ENCODE assay signal across 24 mouse cellular contexts in the genomic region with DNA sequence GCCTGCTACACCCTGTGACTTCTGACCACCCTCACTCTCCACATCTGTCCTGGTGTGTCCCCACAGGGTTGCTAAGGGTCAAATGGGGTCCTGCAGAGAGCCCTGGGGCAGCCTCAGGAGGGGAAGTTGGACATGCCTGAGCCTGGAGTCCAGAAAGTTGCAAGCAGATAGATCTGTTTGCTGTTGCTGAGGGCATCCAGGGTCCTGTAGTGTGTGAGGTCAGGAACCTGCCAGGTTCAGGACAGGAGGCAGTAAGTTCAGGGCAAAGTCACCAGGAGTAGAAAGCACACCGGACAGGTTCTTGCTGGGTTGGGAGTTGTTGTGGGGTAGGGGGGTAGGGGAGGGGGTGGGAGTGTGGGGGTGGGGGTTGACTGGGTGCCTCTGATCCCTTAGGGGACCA.
DNase-seq lines count a peak whose midpoint lies in the region; ATAC-seq and TF ChIP-seq lines count a peak whose summit lies in the region.
"Had no signal": no experiment of that assay in that cellular context is flagged by ENCODE, and none has a peak within 500 bp of the region (broad histone marks: within the 10 kb centered on the region; RNA-seq: fewer than 3 reads in every experiment).

No protein-coding gene starts in this region.

- H3K4me2 ChIP-seq in kidney, postnatal 0 days (ENCODE audit: low read length) = no peak overlapping the region
- no peak overlapping the region for H3K4me2 ChIP-seq in liver, embryonic 16.5 days (ENCODE audit: low read depth, low read length)
- H3K4me2 ChIP-seq: hindbrain, embryonic 15.5 days; limb, embryonic 13.5 days; lung, embryonic 14.5 days; neural tube, embryonic 12.5 days had no signal

- no peak overlapping the region for H3K9ac ChIP-seq in kidney, postnatal 0 days (ENCODE audit: low read depth, low read length)
- H3K9ac ChIP-seq in liver, embryonic 16.5 days (ENCODE audit: low read depth, low read length) = no peak overlapping the region
- H3K9ac ChIP-seq: hindbrain, embryonic 15.5 days; limb, embryonic 13.5 days; lung, embryonic 14.5 days; neural tube, embryonic 12.5 days had no signal

- 0 out of 2 replicates have a peak, but pooled peaks cover 4% of the 10 kb centered on the region for H3K27me3 ChIP-seq in heart, embryonic 10.5 days (ENCODE audit: insufficient read depth, poor library complexity, severe bottlenecking)
- no peaks in the 10 kb centered on the region for H3K27me3 ChIP-seq in kidney, postnatal 0 days (ENCODE audit: insufficient read depth, low read length)
- H3K27me3 ChIP-seq in megakaryocyte, embryonic 14.5 days (replicated peaks) = peaks cover 69% of the 10 kb centered on the region
- no peaks in the 10 kb centered on the region for H3K27me3 ChIP-seq in liver, embryonic 16.5 days (ENCODE audit: control insufficient read depth, insufficient read depth, low read depth, low read length)
- H3K27me3 ChIP-seq: hindbrain, embryonic 15.5 days; limb, embryonic 13.5 days; neural tube, embryonic 12.5 days; Patski had no signal

- H3K4me1 ChIP-seq in heart, embryonic 10.5 days = peaks cover 73% of the 10 kb centered on the region
- H3K4me1 ChIP-seq in kidney, postnatal 0 days (replicated peaks; ENCODE audit: insufficient read depth, low read length) = peaks cover 17% of the 10 kb centered on the region; the same call in 1 of the 2 replicates
- H3K4me1 ChIP-seq in megakaryocyte, embryonic 14.5 days = peaks cover 93% of the 10 kb centered on the region
- H3K4me1 ChIP-seq in liver, embryonic 16.5 days (ENCODE audit: control insufficient read depth, low read depth, low read length) = peaks cover 44% of the 10 kb centered on the region
- H3K4me1 ChIP-seq: hindbrain, embryonic 15.5 days had no signal

- no peaks in the 10 kb centered on the region for H3K36me3 ChIP-seq in heart, embryonic 10.5 days
- H3K36me3 ChIP-seq in kidney, postnatal 0 days (ENCODE audit: insufficient read depth, low read length) = no peaks in the 10 kb centered on the region
- H3K36me3 ChIP-seq in megakaryocyte, embryonic 14.5 days (replicated peaks; ENCODE audit: low read length) = no peaks in the 10 kb centered on the region
- H3K36me3 ChIP-seq in liver, embryonic 16.5 days (ENCODE audit: control insufficient read depth, insufficient read depth) = no peaks in the 10 kb centered on the region
- H3K36me3 ChIP-seq: G1E; hindbrain, embryonic 15.5 days; limb, embryonic 13.5 days; neural tube, embryonic 12.5 days had no signal

- WGBS in heart, embryonic 10.5 days = 80% methylated on average over 1 of the region's 1 CpGs
- 64% methylated on average over 1 of the region's 1 CpGs for whole genome bisulfite sequencing in kidney, postnatal 0 days
- 25% methylated on average over 1 of the region's 1 CpGs for WGBS in liver, embryonic 16.5 days (ENCODE audit: insufficient replicate concordance)

- ATAC-seq in kidney, postnatal 0 days (replicated peaks; ENCODE audit: low FRiP score, low read depth) = no peak
- no peak for ATAC-seq in megakaryocyte, adult 5-6 weeks (ENCODE audit: poor library complexity, severe bottlenecking)
- peak; percentile 39; the same call in 1 of the 2 replicates for ATAC-seq in liver, embryonic 16.5 days (ENCODE audit: low read depth)
- ATAC-seq: forebrain, embryonic 14.5 days had no signal

- intact Hi-C loops in heart, postnatal 10 days (cut with DNase I) = no loop called here

- H3K4me3 ChIP-seq in heart, embryonic 10.5 days = no peak overlapping the region
- no peak overlapping the region for H3K4me3 ChIP-seq in kidney, postnatal 0 days (replicated peaks; ENCODE audit: low read depth, low read length)
- H3K4me3 ChIP-seq in megakaryocyte, embryonic 14.5 days (replicated peaks) = peak overlapping the region; percentile 38
- no peak overlapping the region for H3K4me3 ChIP-seq in liver, embryonic 16.5 days (ENCODE audit: low read depth, low read length)
- H3K4me3 ChIP-seq: erythroblast, embryonic 14.5 days; hindbrain, embryonic 15.5 days; limb, embryonic 13.5 days; neural tube, embryonic 12.5 days had no signal

- no peaks in the 10 kb centered on the region for H3K9me3 ChIP-seq in heart, embryonic 10.5 days
- H3K9me3 ChIP-seq in kidney, postnatal 0 days (replicated peaks; ENCODE audit: low read length) = no peaks in the 10 kb centered on the region
- H3K9me3 ChIP-seq in megakaryocyte, embryonic 14.5 days = no peaks in the 10 kb centered on the region
- no peaks in the 10 kb centered on the region for H3K9me3 ChIP-seq in liver, embryonic 16.5 days (replicated peaks; ENCODE audit: control insufficient read depth, low read length)
- H3K9me3 ChIP-seq: G1E; hindbrain, embryonic 15.5 days; limb, embryonic 13.5 days; neural tube, embryonic 12.5 days had no signal

- no peak for TF ChIP-seq CTCF in kidney, postnatal 0 days (IDR thresholded peaks at IDR 0.05; ENCODE audit: low read depth)

- no peak for DNase-seq in heart, embryonic 10.5 days (ENCODE audit: low spot score)
- DNase-seq in heart, postnatal 10 days = no peak
- DNase-seq in kidney, postnatal 0 days (ENCODE audit: low spot score) = no peak
- no peak for DNase-seq in kidney, adult 8-10 months
- DNase-seq in thymus, postnatal 25 days = no peak
- DNase-seq: B cell, adult 2 months; cerebellum, adult 11-12 months; cerebellum, postnatal 10 days; heart, adult 18-20 months; kidney, postnatal 36 days; layer of hippocampus, postnatal 36 days; lung, embryonic 14.5 days; midbrain, embryonic 14.5 days; right cerebral cortex, postnatal 14 days had no signal

- H3K27ac ChIP-seq in heart, embryonic 10.5 days = peak overlapping the region; percentile 81
- peak overlapping the region; percentile 25; the same call in 1 of the 2 replicates for H3K27ac ChIP-seq in kidney, postnatal 0 days
- H3K27ac ChIP-seq in liver, embryonic 16.5 days (ENCODE audit: low read length) = no peak overlapping the region
- H3K27ac ChIP-seq: hindbrain, embryonic 15.5 days; limb, embryonic 13.5 days; neural tube, embryonic 12.5 days had no signal
